In genomic region chr12:69356546-69357299, GRCm38 (mm10) we compare ENCODE assay signal across 8 mouse cellular contexts. TPM values are rescaled to one million over a fixed set of nuclear protein-coding genes. Genes with fewer than 3 reads are reported as not detected.
A peak's percentile ranks its signal among the peaks of the same experiment; 100 is the strongest.
DNase-seq lines count a peak whose midpoint lies in the region; ATAC-seq and TF ChIP-seq lines count a peak whose summit lies in the region.

Gene Nemf, minus strand, starts transcription at chr12:69357165.

- WGBS in heart, embryonic 12.5 days = under 1% methylated on average over 42 of the region's 50 CpGs
- WGBS in kidney, postnatal 0 days = under 1% methylated on average over 43 of the region's 50 CpGs
- WGBS in liver, embryonic 11.5 days = under 1% methylated on average over 45 of the region's 50 CpGs
- WGBS in stomach, embryonic 14.5 days = 2% methylated on average over 45 of the region's 50 CpGs

- peak within 1 kb of the TSS; percentile 93 for H3K9ac ChIP-seq in heart, embryonic 12.5 days
- peak within 1 kb of the TSS; percentile 86 for H3K9ac ChIP-seq in kidney, postnatal 0 days (ENCODE audit: low read depth, low read length)
- peak within 1 kb of the TSS; percentile 94 for H3K9ac ChIP-seq in liver, embryonic 11.5 days (ENCODE audit: low read depth, low read length)
- peak within 1 kb of the TSS; percentile 89 for H3K9ac ChIP-seq in stomach, embryonic 14.5 days (replicated peaks; ENCODE audit: low read depth, low read length)

- peak; percentile 96 for DNase-seq in brain, embryonic 14.5 days (ENCODE audit: low read depth)
- DNase-seq in kidney, postnatal 0 days (ENCODE audit: low spot score) = peak; percentile 91
- peak; percentile 65 for DNase-seq in liver, embryonic 11.5 days (ENCODE audit: low spot score)
- peak; percentile 90 for DNase-seq in naive thymus-derived CD4-positive, alpha-beta T cell, adult 2 months (ENCODE audit: low read depth)

- peaks cover 30% of the 10 kb centered on the region for H3K79me2 ChIP-seq in C2C12 (ENCODE audit: control insufficient read depth, insufficient read depth)

- peak; percentile 60; the same call in 1 of the 2 replicates for ATAC-seq in heart, embryonic 12.5 days (ENCODE audit: insufficient number of reproducible peaks, low FRiP score)
- ATAC-seq in kidney, postnatal 0 days (replicated peaks; ENCODE audit: low FRiP score, low read depth) = peak; percentile 38
- peak; percentile 60 for ATAC-seq in liver, embryonic 11.5 days (replicated peaks; ENCODE audit: low FRiP score)
- ATAC-seq in stomach, embryonic 14.5 days (ENCODE audit: insufficient number of reproducible peaks, insufficient read depth, low FRiP score, low read depth) = peak; percentile 70

- peak within 1 kb of the TSS; percentile 69 for H3K27ac ChIP-seq in heart, embryonic 12.5 days (ENCODE audit: poor library complexity, severe bottlenecking)
- peak within 1 kb of the TSS; percentile 75 for H3K27ac ChIP-seq in kidney, postnatal 0 days
- H3K27ac ChIP-seq in liver, embryonic 11.5 days (ENCODE audit: low read depth, low read length) = peak within 1 kb of the TSS; percentile 82
- peak within 1 kb of the TSS; percentile 63; the same call in 1 of the 2 replicates for H3K27ac ChIP-seq in stomach, embryonic 14.5 days (ENCODE audit: low read length)

- TF ChIP-seq CTCF in C2C12 (IDR thresholded peaks at IDR 0.05; ENCODE audit: control insufficient read depth, insufficient read depth, insufficient read length) = no peak
- no peak for TF ChIP-seq CTCF in brain, embryonic 14.5 days (IDR thresholded peaks at IDR 0.05; ENCODE audit: borderline replicate concordance, extremely low read depth, insufficient read depth, insufficient read length)
- TF ChIP-seq CTCF in kidney, postnatal 0 days (IDR thresholded peaks at IDR 0.05; ENCODE audit: low read depth) = no peak

- H3K27me3 ChIP-seq in C2C12 (ENCODE audit: control insufficient read depth, insufficient read depth, insufficient read length) = no peaks in the 10 kb centered on the region
- no peaks in the 10 kb centered on the region for H3K27me3 ChIP-seq in erythroblast, embryonic 14.5 days (ENCODE audit: control insufficient read depth)
- H3K27me3 ChIP-seq in heart, embryonic 12.5 days (replicated peaks) = no peaks in the 10 kb centered on the region
- H3K27me3 ChIP-seq in kidney, postnatal 0 days (ENCODE audit: insufficient read depth, low read length) = no peaks in the 10 kb centered on the region
- no peaks in the 10 kb centered on the region for H3K27me3 ChIP-seq in liver, embryonic 11.5 days (replicated peaks; ENCODE audit: control insufficient read depth, insufficient read depth, low read length)
- no peaks in the 10 kb centered on the region for H3K27me3 ChIP-seq in stomach, embryonic 14.5 days (ENCODE audit: control insufficient read depth, insufficient read depth, low read length)

- H3K4me2 ChIP-seq in heart, embryonic 12.5 days = peak within 1 kb of the TSS; percentile 85
- peak within 1 kb of the TSS; percentile 83 for H3K4me2 ChIP-seq in kidney, postnatal 0 days (ENCODE audit: low read length)
- peak within 1 kb of the TSS; percentile 69 for H3K4me2 ChIP-seq in liver, embryonic 11.5 days
- H3K4me2 ChIP-seq in stomach, embryonic 14.5 days (replicated peaks; ENCODE audit: low read depth, low read length) = peak within 1 kb of the TSS; percentile 73

- peak within 1 kb of the TSS; percentile 66 for H3K4me3 ChIP-seq in C2C12 (ENCODE audit: insufficient read depth, poor library complexity, severe bottlenecking)
- H3K4me3 ChIP-seq in erythroblast, embryonic 14.5 days (replicated peaks) = peak within 1 kb of the TSS; percentile 100
- peak within 1 kb of the TSS; percentile 87 for H3K4me3 ChIP-seq in heart, embryonic 12.5 days
- H3K4me3 ChIP-seq in kidney, postnatal 0 days (replicated peaks; ENCODE audit: low read depth, low read length) = peak within 1 kb of the TSS; percentile 69
- H3K4me3 ChIP-seq in liver, embryonic 11.5 days (ENCODE audit: low read depth, low read length) = peak within 1 kb of the TSS; percentile 97
- H3K4me3 ChIP-seq in stomach, embryonic 14.5 days (ENCODE audit: low read depth, low read length) = peak within 1 kb of the TSS; percentile 90

- H3ac ChIP-seq in C2C12 (ENCODE audit: control insufficient read depth, insufficient read length, low read depth) = peak within 1 kb of the TSS; percentile 99

- H3K36me3 ChIP-seq in C2C12 (ENCODE audit: control insufficient read depth, insufficient read depth) = peaks cover 32% of the 10 kb centered on the region
- peaks cover 35% of the 10 kb centered on the region for H3K36me3 ChIP-seq in erythroblast, embryonic 14.5 days (ENCODE audit: control insufficient read depth)
- H3K36me3 ChIP-seq in heart, embryonic 12.5 days = peaks cover 28% of the 10 kb centered on the region
- peaks cover 5% of the 10 kb centered on the region; the same call in 1 of the 2 replicates for H3K36me3 ChIP-seq in kidney, postnatal 0 days (ENCODE audit: insufficient read depth, low read length)
- peaks cover 11% of the 10 kb centered on the region for H3K36me3 ChIP-seq in liver, embryonic 11.5 days (ENCODE audit: control insufficient read depth, insufficient read depth, low read length)
- peaks cover 18% of the 10 kb centered on the region; the same call in 1 of the 2 replicates for H3K36me3 ChIP-seq in stomach, embryonic 14.5 days (ENCODE audit: control insufficient read depth, insufficient read depth, low read length)

- peaks cover 18% of the 10 kb centered on the region for H3K4me1 ChIP-seq in erythroblast, embryonic 14.5 days (ENCODE audit: control insufficient read depth)
- H3K4me1 ChIP-seq in heart, embryonic 12.5 days (replicated peaks) = peaks cover 6% of the 10 kb centered on the region; the same call in 1 of the 2 replicates
- no peaks in the 10 kb centered on the region for H3K4me1 ChIP-seq in kidney, postnatal 0 days (replicated peaks; ENCODE audit: insufficient read depth, low read length)
- H3K4me1 ChIP-seq in liver, embryonic 11.5 days (replicated peaks; ENCODE audit: control insufficient read depth, insufficient read depth, low read length) = 0 out of 2 replicates have a peak, but pooled peaks cover 5% of the 10 kb centered on the region
- 0 out of 2 replicates have a peak, but pooled peaks cover 2% of the 10 kb centered on the region for H3K4me1 ChIP-seq in stomach, embryonic 14.5 days (ENCODE audit: control insufficient read depth, insufficient read depth, low read length)

- no peaks in the 10 kb centered on the region for H3K9me3 ChIP-seq in erythroblast, embryonic 14.5 days (ENCODE audit: control insufficient read depth, low read length)
- no peaks in the 10 kb centered on the region for H3K9me3 ChIP-seq in heart, embryonic 12.5 days (replicated peaks)
- H3K9me3 ChIP-seq in kidney, postnatal 0 days (replicated peaks; ENCODE audit: low read length) = no peaks in the 10 kb centered on the region
- H3K9me3 ChIP-seq in liver, embryonic 11.5 days (ENCODE audit: control insufficient read depth, low read length) = no peaks in the 10 kb centered on the region
- no peaks in the 10 kb centered on the region for H3K9me3 ChIP-seq in stomach, embryonic 14.5 days (ENCODE audit: control insufficient read depth, low read depth, low read length)

- peaks cover 13% of the 10 kb centered on the region for H3K79me3 ChIP-seq in C2C12 (ENCODE audit: low read depth)

- TF ChIP-seq POLR2A in brain, embryonic 14.5 days (IDR thresholded peaks at IDR 0.05; ENCODE audit: borderline replicate concordance, extremely low read depth, insufficient read depth, insufficient read length, poor library complexity, severe bottlenecking) = peak; percentile 61; the same call in 1 of the 2 replicates

TF ChIP-seq in C2C12, 6 proteins besides CTCF, POLR2A, EP300 and RAD21:
- TF ChIP-seq FOSL1 (IDR thresholded peaks at IDR 0.05; ENCODE audit: insufficient read depth, low read length, poor library complexity, severe bottlenecking) (no peak), CEBPB (IDR thresholded peaks at IDR 0.05; ENCODE audit: low read depth) (no peak), MYOG (IDR thresholded peaks at IDR 0.05; ENCODE audit: control insufficient read depth, extremely low read depth, insufficient read length) (no peak), MYOD1 (IDR thresholded peaks at IDR 0.05; ENCODE audit: control insufficient read depth, insufficient read length, low read depth) (no peak), USF1 (IDR thresholded peaks at IDR 0.05; ENCODE audit: low read depth) (no peak), MAX (IDR thresholded peaks at IDR 0.05) (peak; percentile 49)

RNA-seq across cellular contexts. Expression of gene Nemf, which starts in this region (rescaled TPM):
- 6.4 TPM for polyA plus RNA-seq in C2C12 (2012; fragmentation: generic; extraction: Trizol)
- polyA plus RNA-seq in brain, embryonic 14.5 days (2012; rRNA removed) = 31.3 and 35.9 TPM in 2 replicates
- 0.12 and 0.79 TPM in 2 replicates for polyA plus RNA-seq in erythroblast, embryonic 14.5 days (2012)
- 69.5 and 71.0 TPM in 2 replicates for polyA plus RNA-seq in heart, embryonic 12.5 days (2016; fragmentation: Nextera tagmentation; extraction: Ambion mirVana)
- polyA plus RNA-seq in kidney, postnatal 0 days (2015; fragmentation: Nextera tagmentation; extraction: Ambion mirVana) = 66.8 and 69.9 TPM in 2 replicates
- polyA plus RNA-seq in liver, embryonic 11.5 days (2014; fragmentation: Nextera tagmentation; extraction: Ambion mirVana) = 74.7 and 81.7 TPM in 2 replicates
- 99.9 and 114 TPM in 2 replicates for polyA plus RNA-seq in stomach, embryonic 14.5 days (2014; fragmentation: Nextera tagmentation; extraction: Ambion mirVana)

Comparison
In these comparisons a context has a peak if more than half of its experiments do, and no peak if none do; other contexts are left out.
1. Peak in every context shown above with its lines: DNase-seq, ATAC-seq, H3K4me3 ChIP-seq and H3K27ac ChIP-seq.